Mouse (Mus musculus) embryonic fibroblast, embryonic 13.5 days (primary cell): ENCODE measurements around the gene Rnf115.

ENCODE experiments used
- CTCF ChIP-seq: IDR thresholded peaks from 2 replicates; pipeline ENCODE4 v1.5.1; 2011; ENCODE audit warnings: mild to moderate bottlenecking, control low read depth, low read length, moderate library complexity, borderline replicate concordance; ENCODE audit not compliant: insufficient read depth
- POLR2A ChIP-seq: IDR thresholded peaks from 2 replicates; pipeline ENCODE4 v1.6.1; 2011; ENCODE audit warnings: low read depth, mild to moderate bottlenecking, control low read depth, low read length, moderate library complexity

DNA sequence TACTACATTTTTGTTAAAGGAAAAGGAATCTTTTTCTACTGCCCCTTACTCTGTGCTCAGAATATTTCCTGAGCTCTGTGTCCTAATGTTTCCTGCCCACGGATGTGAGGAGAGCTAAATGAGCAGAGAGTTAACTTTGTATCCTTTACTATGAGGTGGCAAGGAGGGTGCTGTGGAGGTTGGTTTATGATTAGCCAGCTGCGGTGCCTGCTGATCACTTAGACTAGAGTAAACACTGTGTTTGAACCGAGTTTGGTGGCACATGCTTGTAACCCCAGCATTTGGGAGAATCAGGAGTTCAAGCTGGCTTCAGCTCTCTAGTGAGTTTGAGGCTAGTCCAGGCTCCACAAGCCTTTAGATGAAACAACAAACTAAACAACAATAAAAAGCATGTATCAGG lies 49.7 kb downstream of the Rnf115 start:
- TF ChIP-seq CTCF (no peak), POLR2A (no peak)
